Mouse (Mus musculus): Measurements from ENCODE around the gene Fgr. TPM values are rescaled to one million over a fixed set of nuclear protein-coding genes. Genes with fewer than 3 reads are reported as not detected.

Gene Fgr
- polyA plus RNA-seq, 1 experiment from 2014 or later = 2.4 TPM

DNA sequence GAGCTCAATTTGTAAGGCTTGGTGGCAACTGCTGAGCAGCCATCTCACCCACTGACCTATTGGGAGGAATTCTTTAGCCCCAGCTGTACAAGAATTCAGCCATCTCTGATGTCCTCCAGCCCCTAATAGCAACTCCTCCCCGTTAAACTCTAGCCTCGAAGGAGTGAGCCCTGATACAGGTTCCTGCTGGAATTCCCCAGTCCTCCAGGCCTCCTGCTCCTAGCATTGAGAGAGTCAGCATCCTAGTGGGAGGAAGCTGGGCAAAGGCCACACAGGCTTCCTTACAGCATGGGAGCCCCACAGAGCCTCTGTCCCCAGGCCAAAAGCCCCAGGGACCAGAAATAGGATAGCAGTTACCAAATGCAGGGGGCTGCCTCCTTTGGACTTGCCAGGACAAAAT lies 10.5 kb upstream of the Fgr start:
- no peak overlapping the region for H3K4me3 ChIP-seq (ENCODE audit: low read depth, low read length)
- no peak for ATAC-seq
- TF ChIP-seq CTCF (IDR thresholded peaks at IDR 0.05; ENCODE audit: low read depth) = no peak
- H3K27ac ChIP-seq (ENCODE audit: low read depth, low read length) = no peak overlapping the region
- H3K4me1 ChIP-seq (replicated peaks; ENCODE audit: control insufficient read depth, insufficient read depth, low read length) = peaks cover 2% of the 10 kb centered on the region; the same call in 1 of the 2 replicates
- WGBS = 54% methylated on average over 2 of the region's 2 CpGs
- H3K36me3 ChIP-seq (ENCODE audit: control insufficient read depth, insufficient read depth) = no peaks in the 10 kb centered on the region
- H3K4me2 ChIP-seq (replicated peaks; ENCODE audit: low read depth) = no peak overlapping the region
- H3K9me3 ChIP-seq (ENCODE audit: control insufficient read depth) = no peaks in the 10 kb centered on the region
- no peak overlapping the region for H3K9ac ChIP-seq (ENCODE audit: low read depth, low read length)
- no peaks in the 10 kb centered on the region for H3K27me3 ChIP-seq (replicated peaks; ENCODE audit: control insufficient read depth, insufficient read depth, low read length)

DNA sequence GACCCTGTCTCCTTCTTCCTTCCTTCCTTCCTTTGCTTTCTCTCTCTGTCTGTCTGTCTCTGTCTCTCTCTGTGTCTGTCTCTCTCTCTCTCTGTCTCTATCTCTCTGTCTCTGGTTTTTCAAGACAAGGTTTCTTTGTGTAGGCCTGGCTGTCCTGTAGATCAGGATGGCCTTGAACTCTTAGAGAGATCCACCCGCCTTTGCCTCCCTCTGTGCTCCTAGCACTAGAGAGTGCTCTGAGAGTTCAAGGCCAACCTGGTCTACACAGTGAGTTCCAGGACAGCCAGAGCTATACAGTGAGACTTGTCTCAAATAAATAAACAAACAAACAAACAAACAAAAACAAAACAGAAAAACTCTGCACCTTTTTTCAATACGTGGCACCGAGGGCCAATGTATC lies 9.8 kb upstream of the Fgr start:
- Histone ChIP-seq H3K9me3 (ENCODE audit: control insufficient read depth) (no peaks in the 10 kb centered on the region), H3K4me1 (replicated peaks; ENCODE audit: control insufficient read depth, insufficient read depth, low read length) (peaks cover 2% of the 10 kb centered on the region; the same call in 1 of the 2 replicates), H3K4me3 (ENCODE audit: low read depth, low read length) (no peak overlapping the region), H3K36me3 (ENCODE audit: control insufficient read depth, insufficient read depth) (no peaks in the 10 kb centered on the region), H3K9ac (ENCODE audit: low read depth, low read length) (no peak overlapping the region), H3K27ac (ENCODE audit: low read depth, low read length) (no peak overlapping the region), H3K4me2 (replicated peaks; ENCODE audit: low read depth) (no peak overlapping the region), H3K27me3 (replicated peaks; ENCODE audit: control insufficient read depth, insufficient read depth, low read length) (no peaks in the 10 kb centered on the region)
- TF ChIP-seq CTCF (IDR thresholded peaks at IDR 0.05; ENCODE audit: low read depth) = no peak
- 65% methylated on average over 3 of the region's 3 CpGs for WGBS
- no peak for ATAC-seq

DNA sequence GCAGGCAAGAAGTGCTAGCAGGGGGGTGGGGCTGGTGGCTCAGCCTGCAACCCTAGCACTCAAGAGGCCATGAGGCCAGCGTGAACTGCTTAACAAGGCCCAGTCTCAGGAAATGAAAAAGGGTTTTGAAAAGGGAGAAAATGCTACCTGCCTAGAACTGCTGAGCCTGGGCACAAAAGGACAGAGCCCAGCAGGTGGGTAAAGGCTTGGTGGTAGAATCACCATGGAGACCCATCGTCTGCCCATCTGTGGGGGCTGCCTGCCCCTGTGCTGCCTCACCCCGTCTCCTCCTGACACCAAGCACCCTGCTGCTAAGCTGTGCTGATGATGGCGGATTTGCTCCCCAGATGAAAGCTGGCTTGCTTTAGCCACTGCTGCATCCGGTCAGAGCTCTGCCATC lies 9.4 kb upstream of the Fgr start:
- Histone ChIP-seq H3K4me2 (replicated peaks; ENCODE audit: low read depth) (no peak overlapping the region), H3K27ac (ENCODE audit: low read depth, low read length) (no peak overlapping the region), H3K9me3 (ENCODE audit: control insufficient read depth) (no peaks in the 10 kb centered on the region), H3K4me1 (replicated peaks; ENCODE audit: control insufficient read depth, insufficient read depth, low read length) (no peaks in the 10 kb centered on the region; the same call in 1 of the 2 replicates), H3K9ac (ENCODE audit: low read depth, low read length) (no peak overlapping the region), H3K27me3 (replicated peaks; ENCODE audit: control insufficient read depth, insufficient read depth, low read length) (no peaks in the 10 kb centered on the region), H3K4me3 (ENCODE audit: low read depth, low read length) (no peak overlapping the region), H3K36me3 (ENCODE audit: control insufficient read depth, insufficient read depth) (no peaks in the 10 kb centered on the region)
- ATAC-seq = no peak
- 78% methylated on average over 5 of the region's 5 CpGs for WGBS
- TF ChIP-seq CTCF (IDR thresholded peaks at IDR 0.05; ENCODE audit: low read depth) = no peak

DNA sequence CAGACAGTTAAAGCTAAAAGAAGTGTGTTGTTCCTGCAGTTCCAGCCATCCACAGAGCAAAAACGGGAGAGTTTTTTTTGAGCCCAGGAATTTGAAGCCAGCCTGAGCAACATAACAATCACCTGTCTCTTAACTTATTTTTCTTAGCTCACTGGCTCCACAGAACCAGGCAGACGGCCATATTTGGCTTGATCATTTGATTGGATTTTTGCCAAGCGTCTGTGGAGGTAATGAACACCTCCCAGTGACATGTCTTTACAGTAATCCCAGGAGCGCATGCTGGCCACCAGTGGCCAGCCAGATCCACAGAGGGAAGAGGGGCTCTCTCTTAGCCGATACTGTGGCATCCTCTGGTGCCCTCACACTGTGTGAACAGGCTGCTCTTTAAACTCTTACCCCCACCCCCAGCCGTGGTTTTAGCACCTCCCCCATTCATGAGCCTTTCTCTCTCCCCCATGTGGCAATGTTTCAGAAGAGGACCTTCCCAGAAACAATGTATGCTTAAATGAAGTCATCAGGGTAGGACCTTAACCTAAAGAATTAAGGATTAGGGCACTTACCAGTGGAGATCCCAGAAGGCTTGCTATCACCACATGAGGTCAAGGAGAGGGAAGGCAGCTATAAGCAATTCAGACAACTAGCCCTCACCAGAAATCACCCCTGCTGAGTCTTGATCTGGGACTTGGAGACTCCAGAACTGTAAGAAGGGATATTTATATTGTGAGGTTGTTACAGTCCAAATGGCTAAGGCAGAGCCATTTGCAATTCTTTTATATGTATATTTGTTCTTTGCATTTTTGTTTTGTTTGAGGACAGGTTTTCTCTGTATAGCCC lies 5.6 kb upstream of the Fgr start:
- Histone ChIP-seq H3K27ac (ENCODE audit: low read depth, low read length) (no peak overlapping the region), H3K4me1 (replicated peaks; ENCODE audit: control insufficient read depth, insufficient read depth, low read length) (no peaks in the 10 kb centered on the region), H3K9ac (ENCODE audit: low read depth, low read length) (no peak overlapping the region), H3K4me3 (ENCODE audit: low read depth, low read length) (no peak overlapping the region), H3K27me3 (replicated peaks; ENCODE audit: control insufficient read depth, insufficient read depth, low read length) (no peaks in the 10 kb centered on the region), H3K4me2 (replicated peaks; ENCODE audit: low read depth) (no peak overlapping the region), H3K36me3 (ENCODE audit: control insufficient read depth, insufficient read depth) (no peaks in the 10 kb centered on the region), H3K9me3 (ENCODE audit: control insufficient read depth) (no peaks in the 10 kb centered on the region)
- WGBS = 48% methylated on average over 6 of the region's 6 CpGs
- TF ChIP-seq CTCF (IDR thresholded peaks at IDR 0.05; ENCODE audit: low read depth) = no peak
- no peak for ATAC-seq

DNA sequence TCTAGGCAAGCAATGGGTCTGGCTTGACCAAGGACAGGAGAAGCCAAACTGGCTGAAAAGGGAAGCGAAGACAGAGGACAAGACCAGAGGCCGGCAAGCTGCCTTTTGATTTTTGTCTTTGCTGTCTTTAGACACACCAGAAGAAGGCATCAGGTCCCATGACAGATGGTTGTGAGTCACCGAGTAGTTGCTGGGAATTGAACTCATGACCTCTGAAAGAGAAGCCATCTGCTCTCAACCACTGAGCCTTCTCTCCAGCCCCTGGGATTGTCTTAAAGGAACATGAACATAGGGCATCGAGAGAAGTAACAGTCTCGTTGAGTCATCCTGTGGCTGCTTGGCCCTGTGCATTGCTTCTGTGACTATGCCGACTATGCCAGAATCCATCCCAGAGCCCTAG lies 2.3 kb upstream of the Fgr start:
- no peak for TF ChIP-seq CTCF (IDR thresholded peaks at IDR 0.05; ENCODE audit: low read depth)
- no peak overlapping the region for H3K4me2 ChIP-seq (replicated peaks; ENCODE audit: low read depth)
- 0 out of 2 replicates have a peak, but pooled peaks cover 2% of the 10 kb centered on the region for H3K4me1 ChIP-seq (replicated peaks; ENCODE audit: control insufficient read depth, insufficient read depth, low read length)
- WGBS = 72% methylated on average over 6 of the region's 6 CpGs
- no peak overlapping the region for H3K27ac ChIP-seq (ENCODE audit: low read depth, low read length)
- H3K27me3 ChIP-seq (replicated peaks; ENCODE audit: control insufficient read depth, insufficient read depth, low read length) = no peaks in the 10 kb centered on the region
- H3K4me3 ChIP-seq (ENCODE audit: low read depth, low read length) = no peak overlapping the region
- ATAC-seq = no peak
- H3K9ac ChIP-seq (ENCODE audit: low read depth, low read length) = no peak overlapping the region
- H3K9me3 ChIP-seq (ENCODE audit: control insufficient read depth) = no peaks in the 10 kb centered on the region
- H3K36me3 ChIP-seq (ENCODE audit: control insufficient read depth, insufficient read depth) = no peaks in the 10 kb centered on the region

DNA sequence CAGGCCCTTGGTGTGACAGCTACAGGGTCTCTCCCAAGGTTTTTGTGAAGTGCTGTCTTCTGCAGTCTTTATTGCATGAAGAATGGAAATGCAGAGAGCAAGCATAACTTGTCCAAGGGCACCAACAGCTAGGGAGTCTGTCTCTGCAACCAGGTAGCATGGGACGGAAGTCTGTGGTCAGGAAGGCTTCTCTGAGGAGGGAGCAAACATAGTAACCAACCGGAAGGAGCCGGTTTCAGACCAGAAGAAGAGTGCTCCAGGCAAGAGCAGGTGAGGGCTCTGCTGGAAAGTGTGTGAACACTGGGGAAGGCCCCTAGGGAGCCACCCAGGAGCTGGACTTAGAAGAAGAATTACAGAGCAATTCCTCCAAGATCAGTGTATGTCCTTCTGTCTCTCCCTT lies 1.8 kb upstream of the Fgr start:
- H3K9me3 ChIP-seq (ENCODE audit: control insufficient read depth) = no peaks in the 10 kb centered on the region
- H3K4me2 ChIP-seq (replicated peaks; ENCODE audit: low read depth) = no peak overlapping the region
- H3K9ac ChIP-seq (ENCODE audit: low read depth, low read length) = no peak overlapping the region
- TF ChIP-seq CTCF (IDR thresholded peaks at IDR 0.05; ENCODE audit: low read depth) = no peak
- H3K27ac ChIP-seq (ENCODE audit: low read depth, low read length) = no peak overlapping the region
- no peaks in the 10 kb centered on the region for H3K27me3 ChIP-seq (replicated peaks; ENCODE audit: control insufficient read depth, insufficient read depth, low read length)
- 80% methylated on average over 3 of the region's 3 CpGs for WGBS
- no peak overlapping the region for H3K4me3 ChIP-seq (ENCODE audit: low read depth, low read length)
- no peaks in the 10 kb centered on the region for H3K36me3 ChIP-seq (ENCODE audit: control insufficient read depth, insufficient read depth)
- ATAC-seq = no peak
- H3K4me1 ChIP-seq (replicated peaks; ENCODE audit: control insufficient read depth, insufficient read depth, low read length) = 0 out of 2 replicates have a peak, but pooled peaks cover 2% of the 10 kb centered on the region

Data from intestine, postnatal 0 days (tissue).